Mouse (Mus musculus): ENCODE measurements around the gene Lsm4.

- TF ChIP-seq CTCF (IDR thresholded peaks at IDR 0.05; ENCODE audit: borderline replicate concordance, extremely low read depth, insufficient read depth, insufficient read length) (no peak), POLR2A (IDR thresholded peaks at IDR 0.05; ENCODE audit: borderline replicate concordance, extremely low read depth, insufficient read depth, insufficient read length, poor library complexity, severe bottlenecking) (no peak)
These were observed 37.5 kb upstream of the Lsm4 start for GRCm38 (mm10) chr8:70635527-70635926.

Data from brain, embryonic 14.5 days (tissue).